Mouse (Mus musculus): ENCODE measurements around the gene Rac3. TPM values are rescaled to one million over a fixed set of nuclear protein-coding genes. Genes with fewer than 3 reads are reported as not detected.
A peak's percentile ranks its signal among the peaks of the same experiment; 100 is the strongest.
"Not testable (repeated sequence)": the region's sequence is repeated elsewhere in the genome, so short reads cannot be mapped to it uniquely, and the experiment has no call there.

Rac3 gene
- 1.9 and 2.5 TPM in 2 replicates for polyA plus RNA-seq (2012; ENCODE audit: insufficient read depth, insufficient read length, missing spikeins)

DNA sequence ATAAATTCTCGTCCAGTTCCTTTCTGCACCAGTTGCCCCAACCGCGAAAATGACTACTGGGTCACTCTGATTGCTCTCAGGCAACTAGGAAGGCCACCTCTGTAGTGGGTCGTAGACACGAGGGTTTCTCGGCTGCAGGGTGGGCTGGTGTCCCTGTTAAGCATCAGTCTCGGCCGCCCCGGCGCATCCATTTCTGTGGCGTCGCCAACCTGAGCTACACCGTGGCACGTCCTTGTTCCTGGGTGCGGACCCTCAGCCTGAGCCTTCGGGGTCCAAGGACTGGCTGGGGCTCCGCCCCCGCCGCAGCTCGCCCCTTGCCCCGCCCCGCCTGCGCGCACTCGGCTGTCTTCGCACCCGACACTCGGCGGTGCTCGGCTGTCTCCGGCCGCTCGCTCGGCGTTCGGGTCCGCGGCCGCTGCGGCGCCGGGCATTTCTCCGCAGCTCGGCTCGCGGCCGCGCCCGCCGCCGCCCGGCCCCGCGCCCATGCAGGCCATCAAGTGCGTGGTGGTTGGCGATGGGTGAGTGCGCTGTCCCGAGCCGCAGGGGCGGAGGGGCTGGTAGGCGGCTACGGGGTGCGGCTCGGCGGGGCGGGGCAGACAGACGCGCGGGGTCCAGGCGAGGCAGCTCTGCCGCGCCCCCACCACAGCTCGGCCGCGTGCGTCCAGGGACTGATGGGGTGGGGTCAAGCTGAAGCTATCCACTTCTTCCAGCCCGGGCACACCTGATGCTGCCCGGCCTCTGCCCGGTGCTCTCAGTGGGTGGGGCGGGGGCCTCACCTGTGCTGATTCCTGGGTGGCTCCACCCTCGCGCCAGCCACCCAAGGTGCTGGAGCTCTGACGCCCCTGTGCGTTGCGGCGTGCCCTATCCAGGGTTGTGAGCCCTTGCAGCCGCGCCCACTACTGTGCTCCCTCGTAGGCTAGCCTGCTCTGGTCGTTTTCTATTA, at the start of gene Rac3:
Rac3 (plus strand) TSS at position 347 of the 943 bp plus-strand sequence.
- H3K4me3 ChIP-seq (ENCODE audit: insufficient read depth, low read depth, low read length): peak within 1 kb of the TSS; percentile 52
- no peak within 1 kb of the TSS for H3K27ac ChIP-seq (replicated peaks; ENCODE audit: low read depth, low read length)
- H3K4me1 ChIP-seq (ENCODE audit: control insufficient read depth, insufficient read depth, insufficient read length, low read length): no peaks in the 10 kb centered on the region; the same call in 1 of the 2 replicates

DNA sequence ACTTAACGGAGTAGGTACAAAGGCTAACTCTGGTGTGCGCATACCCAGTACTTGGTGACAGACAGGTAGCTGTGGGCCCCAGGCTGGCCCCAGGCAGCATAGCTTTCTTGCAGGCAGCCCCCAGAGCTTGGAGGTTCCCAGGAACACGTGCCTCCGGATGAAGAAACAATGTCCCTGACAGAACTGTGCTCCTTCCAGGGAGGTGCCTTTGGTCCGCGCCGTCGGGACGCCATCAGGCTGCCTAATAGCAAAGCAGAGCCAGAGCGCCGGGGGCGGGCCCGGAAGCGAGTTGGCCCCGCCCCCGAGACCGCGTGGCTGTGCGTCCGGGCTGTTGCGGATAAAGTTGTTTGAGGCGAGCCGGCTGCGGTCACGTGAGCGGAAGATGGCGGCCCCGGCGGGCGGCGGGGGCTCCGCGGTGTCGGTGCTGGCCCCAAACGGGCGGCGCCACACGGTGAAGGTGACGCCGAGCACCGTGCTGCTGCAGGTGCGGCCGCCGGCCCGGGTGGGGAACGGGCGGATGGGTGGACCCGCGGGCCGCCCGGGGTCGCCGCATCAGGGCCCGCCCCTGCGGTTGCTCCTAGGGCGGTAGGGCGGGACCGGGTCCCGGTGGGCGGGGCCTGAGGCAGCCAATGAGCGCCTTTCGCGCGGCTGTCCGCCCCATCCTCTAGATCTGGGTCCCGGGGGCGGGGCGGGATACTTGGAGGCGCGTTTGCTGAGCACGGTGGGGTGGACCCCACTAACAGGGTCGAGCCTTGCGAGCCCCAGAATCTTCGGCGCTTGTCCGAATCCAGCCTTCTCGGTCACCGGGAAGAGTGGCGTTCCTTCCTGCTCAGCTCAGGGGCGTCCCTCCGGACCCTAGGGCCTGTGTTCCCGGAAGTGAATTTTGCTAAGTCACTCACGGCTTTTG, 48.3 kb upstream of the Rac3 start, which contains the start of gene Aspscr1:
Aspscr1 (plus strand) TSS at position 287 of the 907 bp plus-strand sequence.
- peak within 1 kb of the TSS; percentile 82 for H3K27ac ChIP-seq (replicated peaks; ENCODE audit: low read depth, low read length)
- H3K4me3 ChIP-seq (ENCODE audit: insufficient read depth, low read depth, low read length): peak within 1 kb of the TSS; percentile 79
- H3K4me1 ChIP-seq (ENCODE audit: control insufficient read depth, insufficient read depth, insufficient read length, low read length): peaks cover 3% of the 10 kb centered on the region; the same call in 1 of the 2 replicates

DNA sequence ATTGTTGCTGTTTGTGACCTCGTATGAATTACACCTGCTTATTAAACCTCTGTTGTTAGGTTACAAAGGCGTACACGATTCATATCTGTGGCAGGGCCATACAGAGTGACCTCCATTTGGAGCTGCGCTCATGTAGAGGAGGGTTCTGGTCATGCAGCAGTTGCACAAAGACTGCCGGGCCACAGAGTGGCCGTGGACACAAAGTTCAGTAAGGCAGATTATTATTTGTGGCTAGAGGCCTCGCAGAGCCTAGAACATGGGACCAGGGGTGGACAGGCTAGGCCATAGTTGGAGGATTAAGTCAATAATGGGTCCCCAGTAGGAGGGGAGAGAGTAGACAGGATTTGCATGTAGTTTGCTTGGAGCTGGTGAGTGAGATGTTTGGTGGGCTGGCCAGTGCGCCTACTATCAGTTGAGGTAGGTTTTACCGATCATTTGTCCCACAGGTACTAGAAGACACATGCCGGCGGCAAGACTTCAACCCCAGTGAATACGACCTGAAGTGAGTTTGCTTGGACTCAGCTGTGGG, 47.6 kb upstream of the Rac3 start:
- peaks cover 3% of the 10 kb centered on the region; the same call in 1 of the 2 replicates for H3K4me1 ChIP-seq (ENCODE audit: control insufficient read depth, insufficient read depth, insufficient read length, low read length)
- peak overlapping the region; percentile 59 for H3K27ac ChIP-seq (replicated peaks; ENCODE audit: low read depth, low read length)

DNA sequence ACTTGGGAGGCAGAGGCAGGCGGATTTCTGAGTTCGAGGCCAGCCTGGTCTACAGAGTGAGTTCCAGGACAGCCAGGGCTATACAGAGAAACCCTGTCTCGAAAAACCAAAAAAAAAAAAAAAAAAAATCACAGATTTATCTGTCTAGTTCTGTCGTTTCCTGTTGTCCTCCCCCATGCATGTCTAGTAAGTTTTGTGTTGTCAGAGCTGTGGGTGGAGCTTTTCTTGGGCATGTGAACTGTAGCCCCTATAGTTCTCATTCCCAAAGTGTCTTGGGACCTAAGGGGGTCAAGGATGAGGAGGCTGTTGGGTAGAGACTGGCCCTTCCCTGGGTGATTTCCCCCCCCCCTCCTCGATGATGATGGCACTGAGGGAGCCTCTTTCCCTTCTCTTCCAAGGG, 45.4 kb upstream of the Rac3 start:
- H3K4me1 ChIP-seq (ENCODE audit: control insufficient read depth, insufficient read depth, insufficient read length, low read length); H3K27ac ChIP-seq (replicated peaks; ENCODE audit: low read depth, low read length); H3K4me3 ChIP-seq (ENCODE audit: insufficient read depth, low read depth, low read length): not testable (repeated sequence)

More for the DNA sequence above, 47.6 kb upstream of the Rac3 start:
- H3K4me3 ChIP-seq (ENCODE audit: insufficient read depth, low read depth, low read length): peak overlapping the region; percentile 79

DNA sequence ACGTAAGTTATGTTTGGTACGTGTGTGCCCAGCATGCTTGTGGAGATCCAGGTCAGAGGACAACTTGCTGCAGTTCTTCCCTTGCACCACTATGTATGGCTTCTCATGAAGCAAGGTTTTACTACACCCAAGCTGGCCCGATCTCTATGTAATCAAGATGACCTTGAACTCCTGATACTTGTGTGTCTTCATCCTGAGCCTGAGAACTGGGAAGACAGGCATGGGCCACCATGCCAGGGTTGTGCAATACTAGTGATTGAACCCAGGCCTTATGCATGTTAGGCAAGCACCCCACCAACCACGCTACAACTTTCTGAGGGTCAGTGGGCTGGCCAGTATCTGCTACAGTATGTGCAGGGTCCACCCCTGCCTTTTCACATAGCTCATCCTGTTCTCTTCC, 44.3 kb upstream of the Rac3 start:
- Histone ChIP-seq H3K27ac (replicated peaks; ENCODE audit: low read depth, low read length) (no peak overlapping the region), H3K4me1 (ENCODE audit: control insufficient read depth, insufficient read depth, insufficient read length, low read length) (peaks cover 3% of the 10 kb centered on the region; the same call in 1 of the 2 replicates), H3K4me3 (ENCODE audit: insufficient read depth, low read depth, low read length) (no peak overlapping the region)

DNA sequence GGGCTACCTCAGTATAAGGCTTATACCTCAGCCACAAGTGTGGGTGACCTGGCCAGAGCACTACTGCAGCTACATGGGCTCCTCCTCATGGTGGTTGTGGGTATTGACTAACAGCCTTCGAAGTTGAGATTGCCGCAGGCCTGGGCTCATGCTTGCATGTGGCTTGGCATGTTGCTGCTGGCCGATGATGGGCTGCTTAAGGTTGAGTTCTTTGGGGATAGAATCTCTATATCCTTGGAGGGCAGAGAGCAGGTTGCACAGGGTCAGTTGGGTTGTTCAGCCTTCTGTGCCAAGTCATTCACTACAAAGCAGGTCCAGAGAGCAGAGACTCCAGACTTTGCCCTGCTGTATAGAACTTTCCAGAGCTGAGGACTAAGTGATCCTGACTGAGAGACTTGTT, 41.4 kb upstream of the Rac3 start:
- Histone ChIP-seq H3K4me3 (ENCODE audit: insufficient read depth, low read depth, low read length) (no peak overlapping the region), H3K4me1 (ENCODE audit: control insufficient read depth, insufficient read depth, insufficient read length, low read length) (no peaks in the 10 kb centered on the region), H3K27ac (replicated peaks; ENCODE audit: low read depth, low read length) (no peak overlapping the region)

DNA sequence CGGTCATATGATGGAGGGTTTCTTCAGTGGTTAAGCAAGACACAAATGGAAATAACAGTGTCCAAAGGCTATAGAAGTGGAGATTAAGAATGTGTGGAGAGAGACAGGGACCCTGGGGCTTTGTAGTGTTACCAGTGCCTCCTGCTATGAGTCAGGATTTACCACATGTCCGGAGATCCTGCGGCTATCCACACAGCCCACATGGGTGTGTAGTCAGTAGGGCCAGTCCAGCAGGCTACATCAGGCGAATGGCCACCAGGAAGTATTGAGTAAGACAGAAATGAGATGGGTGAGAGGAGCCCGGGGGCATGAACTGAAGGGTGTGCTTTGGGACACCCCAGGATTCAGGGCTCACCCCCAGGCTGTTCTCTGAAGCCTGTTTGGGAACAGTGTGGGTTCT, 38.6 kb upstream of the Rac3 start:
- no peak overlapping the region for H3K4me3 ChIP-seq (ENCODE audit: insufficient read depth, low read depth, low read length)
- H3K4me1 ChIP-seq (ENCODE audit: control insufficient read depth, insufficient read depth, insufficient read length, low read length): no peaks in the 10 kb centered on the region

DNA sequence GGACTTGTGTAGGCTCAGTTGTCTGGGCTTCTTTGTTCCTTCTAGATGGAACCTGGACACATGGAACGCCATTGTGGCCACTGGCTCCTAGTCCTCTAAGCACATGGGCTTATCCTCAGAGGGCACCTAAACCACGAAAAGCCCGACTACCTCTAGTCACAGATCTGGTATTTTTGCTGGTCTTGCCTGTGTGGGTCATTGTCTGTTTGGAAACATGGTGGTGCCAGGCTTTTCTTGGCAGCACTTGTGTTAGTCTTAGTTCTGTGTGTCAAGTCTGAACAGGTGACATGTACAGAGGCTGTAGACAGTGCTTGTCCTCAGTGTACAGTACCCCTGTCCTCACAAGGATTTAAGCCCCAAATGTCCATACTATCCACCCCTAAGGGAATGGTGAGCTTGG, 37.7 kb upstream of the Rac3 start:
- no peak overlapping the region for H3K27ac ChIP-seq (replicated peaks; ENCODE audit: low read depth, low read length)
- no peak overlapping the region for H3K4me3 ChIP-seq (ENCODE audit: insufficient read depth, low read depth, low read length)
- no peaks in the 10 kb centered on the region for H3K4me1 ChIP-seq (ENCODE audit: control insufficient read depth, insufficient read depth, insufficient read length, low read length)

More for the DNA sequence above, 38.6 kb upstream of the Rac3 start:
- H3K27ac ChIP-seq (replicated peaks; ENCODE audit: low read depth, low read length): no peak overlapping the region

DNA sequence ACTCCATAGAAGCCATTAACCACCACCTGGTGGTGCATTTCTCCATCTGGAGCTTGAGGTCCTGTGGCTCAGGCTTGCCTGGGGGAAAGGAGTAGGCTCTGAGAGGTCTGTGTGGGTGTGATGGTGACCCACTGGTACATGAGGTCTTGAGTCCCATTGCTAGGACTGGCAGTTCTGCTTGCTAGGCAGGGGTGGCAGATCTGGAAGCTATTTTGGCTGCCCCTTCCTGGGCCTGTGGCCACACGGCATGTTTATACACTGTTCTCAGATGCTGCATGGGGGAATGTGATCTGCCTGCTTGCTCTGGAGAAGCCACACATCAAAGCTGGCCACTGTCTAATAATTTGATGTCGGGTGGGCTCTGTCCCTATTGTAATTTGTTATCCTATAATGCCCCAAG, 37.2 kb upstream of the Rac3 start:
- Histone ChIP-seq H3K4me1 (ENCODE audit: control insufficient read depth, insufficient read depth, insufficient read length, low read length) (no peaks in the 10 kb centered on the region), H3K27ac (replicated peaks; ENCODE audit: low read depth, low read length) (no peak overlapping the region), H3K4me3 (ENCODE audit: insufficient read depth, low read depth, low read length) (no peak overlapping the region)

DNA sequence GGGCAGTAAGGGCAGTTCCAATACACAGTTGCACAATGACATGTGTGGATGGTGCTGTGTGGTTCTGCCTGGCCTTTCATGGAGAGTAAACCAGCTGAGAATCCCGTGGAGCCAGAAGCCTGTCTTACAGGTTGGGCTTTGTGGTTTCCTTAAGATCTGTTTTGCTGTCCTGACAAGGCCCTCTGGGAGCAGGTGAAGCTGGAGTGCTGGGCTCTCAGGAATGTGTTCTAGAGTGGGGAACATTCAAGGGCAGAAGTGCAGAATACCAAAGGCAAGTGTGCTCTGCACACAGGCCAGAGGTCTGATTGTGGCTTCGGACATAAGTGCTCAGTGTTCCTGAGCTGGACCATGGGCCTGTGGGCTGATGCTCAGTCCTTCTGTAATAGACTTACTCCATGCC, 36.6 kb upstream of the Rac3 start:
- Histone ChIP-seq H3K27ac (replicated peaks; ENCODE audit: low read depth, low read length) (no peak overlapping the region), H3K4me1 (ENCODE audit: control insufficient read depth, insufficient read depth, insufficient read length, low read length) (no peaks in the 10 kb centered on the region)

DNA sequence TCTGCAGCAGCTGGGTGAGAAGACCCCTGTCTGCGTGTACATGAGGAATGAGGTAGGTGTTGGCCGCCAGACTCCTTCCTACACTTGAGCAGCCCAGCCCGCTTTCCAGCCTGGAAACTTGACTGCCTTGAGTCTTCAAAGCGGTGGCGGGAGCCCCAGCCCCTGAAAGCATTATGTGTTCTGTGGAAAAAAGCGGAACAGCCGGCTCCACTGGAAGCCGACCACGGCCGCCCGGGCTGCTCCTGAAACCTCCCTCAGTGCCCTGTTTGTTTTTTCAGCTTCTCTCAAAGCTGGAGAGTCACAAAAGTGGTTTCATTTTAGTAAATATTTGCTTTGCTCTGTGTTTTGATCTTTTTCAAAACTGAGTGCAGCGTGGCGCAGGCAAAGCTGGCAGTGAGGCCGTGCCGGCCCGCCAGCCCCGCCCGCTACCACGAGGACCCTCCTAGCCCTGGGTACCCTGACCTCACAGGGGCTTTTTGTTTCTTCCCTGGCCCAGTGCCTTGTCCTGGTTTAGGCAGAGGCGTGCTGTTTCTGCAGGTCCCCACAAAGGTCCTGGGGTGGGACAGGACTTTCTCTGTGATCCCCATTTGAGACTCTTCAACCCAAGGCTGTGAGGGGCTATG, 34.5 kb upstream of the Rac3 start:
- Histone ChIP-seq H3K4me1 (ENCODE audit: control insufficient read depth, insufficient read depth, insufficient read length, low read length) (no peaks in the 10 kb centered on the region), H3K27ac (replicated peaks; ENCODE audit: low read depth, low read length) (no peak overlapping the region), H3K4me3 (ENCODE audit: insufficient read depth, low read depth, low read length) (no peak overlapping the region)

More for the DNA sequence above, 36.6 kb upstream of the Rac3 start:
- no peak overlapping the region for H3K4me3 ChIP-seq (ENCODE audit: insufficient read depth, low read depth, low read length)

DNA sequence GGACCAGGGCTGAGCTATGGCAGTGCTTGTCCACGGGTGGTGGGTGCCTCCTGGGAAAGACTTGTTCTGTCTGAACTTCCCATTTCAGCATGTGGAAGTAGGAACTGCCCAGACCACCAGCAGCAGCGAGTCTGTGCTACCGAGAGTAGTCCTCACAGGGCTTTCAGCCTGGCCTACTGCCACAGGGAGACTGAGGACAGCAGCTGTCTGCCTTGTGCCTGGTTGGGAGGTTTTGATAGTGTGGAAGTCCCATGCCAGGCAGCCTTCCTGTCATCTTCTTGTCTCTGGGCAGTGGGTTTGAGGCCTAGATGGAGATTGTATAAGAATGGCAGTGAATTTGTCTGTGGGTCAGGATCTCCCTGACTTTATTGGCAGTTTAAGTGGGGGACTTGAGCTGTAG, 31.9 kb upstream of the Rac3 start:
- Histone ChIP-seq H3K4me1 (ENCODE audit: control insufficient read depth, insufficient read depth, insufficient read length, low read length) (no peaks in the 10 kb centered on the region), H3K27ac (replicated peaks; ENCODE audit: low read depth, low read length) (no peak overlapping the region), H3K4me3 (ENCODE audit: insufficient read depth, low read depth, low read length) (no peak overlapping the region)

DNA sequence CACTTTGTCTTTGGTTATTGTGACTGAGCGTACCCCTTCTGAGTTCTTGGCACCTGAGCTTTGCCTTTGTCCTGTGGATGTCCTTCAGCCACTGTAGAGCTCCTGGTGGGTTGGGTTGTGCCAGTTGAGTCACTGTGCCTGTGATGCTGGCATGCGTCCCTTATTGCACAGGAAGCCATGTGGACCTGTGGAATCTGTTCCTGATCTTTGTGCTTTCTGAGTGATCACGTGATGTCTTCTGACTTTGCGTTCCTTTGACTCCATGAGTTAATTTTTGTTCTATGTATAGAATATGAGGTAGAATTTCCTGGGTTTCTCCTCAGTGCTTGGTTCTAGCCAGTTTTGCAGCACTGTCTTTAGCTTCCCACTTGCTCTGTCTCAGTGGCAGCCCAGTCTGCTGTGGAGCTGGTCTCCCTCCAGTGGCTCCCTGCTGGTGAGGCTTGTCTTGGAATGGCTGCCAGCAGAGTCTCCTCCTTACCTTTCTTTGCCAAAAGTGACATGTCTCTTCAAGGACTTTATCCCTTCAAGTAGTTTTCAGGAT, 28.7 kb upstream of the Rac3 start:
- no peak overlapping the region for H3K4me3 ChIP-seq (ENCODE audit: insufficient read depth, low read depth, low read length)
- H3K4me1 ChIP-seq (ENCODE audit: control insufficient read depth, insufficient read depth, insufficient read length, low read length): no peaks in the 10 kb centered on the region
- H3K27ac ChIP-seq (replicated peaks; ENCODE audit: low read depth, low read length): no peak overlapping the region

DNA sequence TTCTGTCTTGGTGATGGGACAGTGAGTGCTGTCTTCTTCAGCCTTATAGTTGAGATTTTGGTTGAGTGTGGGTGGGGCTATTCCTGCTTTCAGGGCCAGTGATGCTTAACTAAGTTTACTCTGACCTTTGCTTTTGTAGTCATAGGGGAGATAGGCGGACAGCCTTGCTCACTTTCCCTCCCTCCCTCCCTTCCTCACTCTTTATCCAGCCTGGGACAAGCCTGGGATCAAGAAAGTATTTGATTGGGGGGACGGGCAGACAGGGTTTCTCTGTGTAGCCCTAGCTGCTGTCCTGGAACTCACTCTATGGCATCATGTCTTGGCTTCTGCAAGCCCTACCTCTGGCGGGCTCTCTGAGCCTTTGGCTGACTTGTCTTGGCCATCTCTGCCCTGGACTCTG, 27.8 kb upstream of the Rac3 start:
- no peak overlapping the region for H3K4me3 ChIP-seq (ENCODE audit: insufficient read depth, low read depth, low read length)
- no peaks in the 10 kb centered on the region for H3K4me1 ChIP-seq (ENCODE audit: control insufficient read depth, insufficient read depth, insufficient read length, low read length)
- H3K27ac ChIP-seq (replicated peaks; ENCODE audit: low read depth, low read length): no peak overlapping the region

All from brown adipose tissue, adult 24 weeks (tissue).